Mouse (Mus musculus): ENCODE measurements around the gene Ckb. TPM values are rescaled to one million over a fixed set of nuclear protein-coding genes. Genes with fewer than 3 reads are reported as not detected.

The Ckb gene
- total and polyA plus RNA-seq, 2 experiments from 2014 or later, result 1,654 to 2,112 TPM

DNA sequence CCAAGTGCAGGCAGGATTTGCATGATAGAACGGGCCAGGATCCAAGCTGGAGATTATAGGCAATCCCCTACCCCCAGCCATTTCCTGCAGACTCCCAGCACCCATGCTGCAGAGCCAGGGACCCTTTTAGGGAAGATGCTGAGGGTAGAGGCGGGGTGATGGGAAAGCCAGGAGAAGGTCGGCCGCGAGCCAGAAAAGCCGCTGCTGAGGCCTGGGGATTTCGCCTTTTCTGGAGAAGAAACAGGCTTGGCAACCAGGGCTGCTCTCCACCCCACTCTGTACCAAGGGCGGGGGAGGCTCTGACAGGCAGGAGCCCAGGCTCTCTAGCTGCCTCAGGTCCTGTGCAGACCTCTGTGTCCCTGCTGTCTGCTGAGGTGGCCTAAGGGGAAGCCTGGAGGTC, 9.2 kb upstream of the Ckb start:
- DNase-seq (ENCODE audit: low spot score), result peak; percentile 19
- peaks cover 12% of the 10 kb centered on the region; the same call in 1 of the 2 replicates for H3K4me1 ChIP-seq (ENCODE audit: insufficient read depth, low read length)
- H3K36me3 ChIP-seq (ENCODE audit: insufficient read depth, low read length), result peaks cover 16% of the 10 kb centered on the region
- H3K9ac ChIP-seq (replicated peaks; ENCODE audit: low read length, poor library complexity, severe bottlenecking), result no peak overlapping the region
- no peak for ATAC-seq (ENCODE audit: low FRiP score)
- TF ChIP-seq CTCF (IDR thresholded peaks at IDR 0.05), result no peak
- no peaks in the 10 kb centered on the region for H3K9me3 ChIP-seq (ENCODE audit: low read length)
- H3K27ac ChIP-seq (ENCODE audit: low read depth, low read length), result no peak overlapping the region
- 86% methylated on average over 8 of the region's 8 CpGs for WGBS
- no peak overlapping the region for H3K4me2 ChIP-seq (ENCODE audit: low read depth, low read length, poor library complexity, severe bottlenecking)
- H3K27me3 ChIP-seq (ENCODE audit: insufficient read depth, low read length), result no peaks in the 10 kb centered on the region
- H3K4me3 ChIP-seq (ENCODE audit: low read depth, low read length), result no peak overlapping the region

- DNase-seq (ENCODE audit: low spot score), result no peak
- no peak for ATAC-seq (ENCODE audit: low FRiP score)
- no peak for TF ChIP-seq CTCF (IDR thresholded peaks at IDR 0.05)
- no peak overlapping the region for H3K9ac ChIP-seq (replicated peaks; ENCODE audit: low read length, poor library complexity, severe bottlenecking)
- H3K27ac ChIP-seq (ENCODE audit: low read depth, low read length), result no peak overlapping the region
- WGBS, result 94% methylated on average over 13 of the region's 13 CpGs
- no peak overlapping the region for H3K4me3 ChIP-seq (ENCODE audit: low read depth, low read length)
- H3K4me1 ChIP-seq (ENCODE audit: insufficient read depth, low read length), result peaks cover 12% of the 10 kb centered on the region; the same call in 1 of the 2 replicates
- peaks cover 16% of the 10 kb centered on the region for H3K36me3 ChIP-seq (ENCODE audit: insufficient read depth, low read length)
- H3K9me3 ChIP-seq (ENCODE audit: low read length), result no peaks in the 10 kb centered on the region
- H3K27me3 ChIP-seq (ENCODE audit: insufficient read depth, low read length), result no peaks in the 10 kb centered on the region
- H3K4me2 ChIP-seq (ENCODE audit: low read depth, low read length, poor library complexity, severe bottlenecking), result no peak overlapping the region
Measured at GRCm38 (mm10) chr12:111680661-111681060, 8.5 kb upstream of the Ckb start.

DNA sequence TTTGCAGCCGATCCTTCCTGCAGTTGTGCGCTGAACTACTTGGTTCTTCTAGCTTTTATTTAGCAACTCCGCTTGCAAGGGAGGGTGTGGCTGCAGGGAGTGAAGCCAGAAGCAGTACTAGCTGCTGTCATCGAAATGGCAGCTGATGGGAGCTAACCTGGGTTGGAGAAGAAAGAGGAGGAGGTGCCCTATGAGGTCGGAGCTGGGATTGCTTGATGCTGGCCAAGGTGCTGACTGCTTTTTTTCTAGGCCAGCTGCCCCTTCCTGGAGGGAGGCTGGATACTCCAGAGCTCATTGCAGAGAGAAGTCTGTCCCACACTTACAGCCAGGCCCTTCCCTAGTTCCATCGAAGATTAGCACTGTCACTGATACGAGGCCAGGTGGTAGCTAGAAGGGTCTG, 6.9 kb upstream of the Ckb start:
- peak overlapping the region; percentile 82 for H3K4me3 ChIP-seq (ENCODE audit: low read depth, low read length)
- DNase-seq (ENCODE audit: low spot score) (no peak), ATAC-seq (ENCODE audit: low FRiP score) (no peak)
- H3K27ac ChIP-seq (ENCODE audit: low read depth, low read length), result no peak overlapping the region
- H3K36me3 ChIP-seq (ENCODE audit: insufficient read depth, low read length), result peaks cover 12% of the 10 kb centered on the region
- H3K4me1 ChIP-seq (ENCODE audit: insufficient read depth, low read length), result peaks cover 12% of the 10 kb centered on the region; the same call in 1 of the 2 replicates
- no peaks in the 10 kb centered on the region for H3K27me3 ChIP-seq (ENCODE audit: insufficient read depth, low read length)
- no peaks in the 10 kb centered on the region for H3K9me3 ChIP-seq (ENCODE audit: low read length)
- H3K9ac ChIP-seq (replicated peaks; ENCODE audit: low read length, poor library complexity, severe bottlenecking), result peak overlapping the region; percentile 76; the same call in 1 of the 2 replicates
- peak overlapping the region; percentile 94 for H3K4me2 ChIP-seq (ENCODE audit: low read depth, low read length, poor library complexity, severe bottlenecking)
- WGBS, result 65% methylated on average over 7 of the region's 7 CpGs
- TF ChIP-seq CTCF (IDR thresholded peaks at IDR 0.05), result no peak

DNA sequence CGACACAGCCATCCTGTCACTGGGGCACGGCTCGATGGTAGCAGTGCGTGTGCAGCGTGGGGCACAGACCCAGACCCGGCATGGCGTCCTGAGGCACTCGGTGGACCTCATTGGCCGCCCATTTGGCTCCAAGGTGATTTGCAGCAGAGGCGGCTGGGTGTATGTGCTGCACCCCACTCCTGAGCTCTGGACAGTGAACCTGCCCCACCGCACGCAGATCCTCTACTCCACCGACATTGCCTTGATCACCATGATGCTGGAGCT, 6.5 kb upstream of the Ckb start:
- DNase-seq (ENCODE audit: low spot score), result no peak
- no peak for TF ChIP-seq CTCF (IDR thresholded peaks at IDR 0.05)
- H3K4me1 ChIP-seq (ENCODE audit: insufficient read depth, low read length), result peaks cover 12% of the 10 kb centered on the region; the same call in 1 of the 2 replicates
- peak overlapping the region; percentile 94 for H3K4me2 ChIP-seq (ENCODE audit: low read depth, low read length, poor library complexity, severe bottlenecking)
- H3K9me3 ChIP-seq (ENCODE audit: low read length), result no peaks in the 10 kb centered on the region
- WGBS, result 9% methylated on average over 13 of the region's 13 CpGs
- H3K36me3 ChIP-seq (ENCODE audit: insufficient read depth, low read length), result peaks cover 11% of the 10 kb centered on the region
- no peak for ATAC-seq (ENCODE audit: low FRiP score)
- H3K27me3 ChIP-seq (ENCODE audit: insufficient read depth, low read length), result no peaks in the 10 kb centered on the region
- H3K4me3 ChIP-seq (ENCODE audit: low read depth, low read length), result peak overlapping the region; percentile 82
- no peak overlapping the region for H3K27ac ChIP-seq (ENCODE audit: low read depth, low read length)
- peak overlapping the region; percentile 76 for H3K9ac ChIP-seq (replicated peaks; ENCODE audit: low read length, poor library complexity, severe bottlenecking)

DNA sequence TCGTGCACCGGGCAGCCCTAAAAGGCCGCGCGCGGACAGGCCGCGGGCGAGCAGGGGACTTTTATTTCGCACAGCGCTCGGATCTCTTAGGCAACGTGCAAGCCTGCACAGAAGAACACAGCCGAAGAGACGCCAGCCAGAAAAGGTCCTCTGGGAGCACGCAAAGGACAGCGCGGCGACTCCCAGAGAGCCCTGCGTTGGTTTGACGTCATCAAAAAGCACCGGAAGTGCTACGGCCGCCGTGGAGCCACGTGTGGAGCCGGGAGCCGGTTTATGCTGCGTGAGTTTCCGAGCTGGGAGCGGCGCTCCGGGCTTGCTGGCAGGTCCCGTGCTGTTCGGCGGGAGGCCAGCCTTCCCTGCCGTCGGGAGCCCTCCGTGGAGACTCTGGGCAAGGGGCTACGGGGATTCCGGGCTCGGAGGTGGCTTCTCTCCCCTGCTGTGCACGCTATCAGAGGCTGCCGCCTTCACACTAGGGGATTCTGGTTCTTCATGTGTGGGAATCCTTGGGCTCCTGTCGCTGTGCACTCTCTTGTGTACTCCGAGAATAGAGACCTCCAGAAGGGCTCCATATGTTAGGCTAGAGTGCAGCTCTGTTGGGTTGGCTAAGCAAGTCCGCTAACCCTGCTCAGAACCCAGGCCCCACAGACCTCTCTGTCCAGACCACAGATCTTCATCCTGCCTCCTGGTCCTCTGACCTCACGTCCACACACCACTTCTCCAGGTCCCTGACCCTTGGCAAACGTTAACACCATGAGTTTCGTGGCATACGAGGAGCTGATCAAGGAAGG, 5.9 kb upstream of the Ckb start, which contains the start of gene Trmt61a:
Trmt61a (plus strand) TSS at position 224 of the 788 bp plus-strand sequence.
- under 1% methylated on average over 51 of the region's 51 CpGs for WGBS
- Histone ChIP-seq H3K4me2 (ENCODE audit: low read depth, low read length, poor library complexity, severe bottlenecking) (peak within 1 kb of the TSS; percentile 94), H3K9ac (replicated peaks; ENCODE audit: low read length, poor library complexity, severe bottlenecking) (peak within 1 kb of the TSS; percentile 76), H3K27ac (ENCODE audit: low read depth, low read length) (peak within 1 kb of the TSS; percentile 91), H3K9me3 (ENCODE audit: low read length) (no peaks in the 10 kb centered on the region), H3K4me3 (ENCODE audit: low read depth, low read length) (peak within 1 kb of the TSS; percentile 82), H3K4me1 (ENCODE audit: insufficient read depth, low read length) (peaks cover 12% of the 10 kb centered on the region; the same call in 1 of the 2 replicates), H3K27me3 (ENCODE audit: insufficient read depth, low read length) (no peaks in the 10 kb centered on the region), H3K36me3 (ENCODE audit: insufficient read depth, low read length) (peaks cover 11% of the 10 kb centered on the region)
- TF ChIP-seq CTCF (IDR thresholded peaks at IDR 0.05), result no peak
- ATAC-seq (ENCODE audit: low FRiP score), result peak; percentile 89
- peak; percentile 98 for DNase-seq (ENCODE audit: low spot score)

- H3K9me3 ChIP-seq (ENCODE audit: low read length), result no peaks in the 10 kb centered on the region
- H3K9ac ChIP-seq (replicated peaks; ENCODE audit: low read length, poor library complexity, severe bottlenecking), result peak overlapping the region; percentile 76
- WGBS, result 8% methylated on average over 5 of the region's 5 CpGs
- DNase-seq (ENCODE audit: low spot score) (peak; percentile 19), ATAC-seq (ENCODE audit: low FRiP score) (peak; percentile 22)
- H3K36me3 ChIP-seq (ENCODE audit: insufficient read depth, low read length), result peaks cover 5% of the 10 kb centered on the region; the same call in 1 of the 2 replicates
- peak overlapping the region; percentile 82 for H3K4me3 ChIP-seq (ENCODE audit: low read depth, low read length)
- H3K27me3 ChIP-seq (ENCODE audit: insufficient read depth, low read length), result no peaks in the 10 kb centered on the region
- H3K4me2 ChIP-seq (ENCODE audit: low read depth, low read length, poor library complexity, severe bottlenecking), result peak overlapping the region; percentile 94
- peaks cover 18% of the 10 kb centered on the region; the same call in 1 of the 2 replicates for H3K4me1 ChIP-seq (ENCODE audit: insufficient read depth, low read length)
- TF ChIP-seq CTCF (IDR thresholded peaks at IDR 0.05), result no peak
- peak overlapping the region; percentile 91 for H3K27ac ChIP-seq (ENCODE audit: low read depth, low read length)
Measured at GRCm38 (mm10) chr12:111677421-111677820, 5.3 kb upstream of the Ckb start.

All from midbrain, postnatal 0 days (tissue).